Comparison of ENCODE assay signal across 21 mouse cellular contexts in genomic region chr19:58427348-58427747, GRCm38 (mm10). TPM values are rescaled to one million over a fixed set of nuclear protein-coding genes. Genes with fewer than 3 reads are reported as not detected.
DNase-seq lines count a peak whose midpoint lies in the region; ATAC-seq and TF ChIP-seq lines count a peak whose summit lies in the region.
"Had no signal": no experiment of that assay in that cellular context is flagged by ENCODE, and none has a peak within 500 bp of the region (broad histone marks: within the 10 kb centered on the region; RNA-seq: fewer than 3 reads in every experiment).

No protein-coding gene starts in this region.

- TF ChIP-seq POLR2A in kidney, adult 2 months (IDR thresholded peaks at IDR 0.05; ENCODE audit: low read depth, low read length), result no peak

- no peak for TF ChIP-seq CTCF in kidney, postnatal 0 days (IDR thresholded peaks at IDR 0.05; ENCODE audit: low read depth)
- TF ChIP-seq CTCF in kidney, adult 2 months (conservative IDR thresholded peaks at IDR 0.05; ENCODE audit: insufficient read depth, insufficient read length, low read depth, low read length), result no peak

- ATAC-seq in kidney, embryonic 14.5 days (ENCODE audit: low FRiP score, low TSS enrichment), result peak; percentile 87
- ATAC-seq in kidney, embryonic 15.5 days (replicated peaks; ENCODE audit: low FRiP score), result peak; percentile 75; the same call in 1 of the 2 replicates
- ATAC-seq in kidney, embryonic 16.5 days (ENCODE audit: low FRiP score, low TSS enrichment), result peak; percentile 63; the same call in 1 of the 2 replicates
- ATAC-seq in kidney, postnatal 0 days (replicated peaks; ENCODE audit: low FRiP score, low read depth), result no peak
- ATAC-seq: activated CD4-positive, CD25-positive, alpha-beta regulatory T cell, adult 4 months; CD4-positive, CD25-positive, alpha-beta regulatory T cell, adult 4 months; Patski had no signal

- 0 out of 2 replicates have a peak, but pooled peaks cover 3% of the 10 kb centered on the region for H3K9me3 ChIP-seq in kidney, embryonic 14.5 days (ENCODE audit: control insufficient read depth, low read length)
- H3K9me3 ChIP-seq in kidney, embryonic 15.5 days (replicated peaks), result no peaks in the 10 kb centered on the region
- H3K9me3 ChIP-seq in kidney, embryonic 16.5 days (ENCODE audit: low read length), result no peaks in the 10 kb centered on the region
- H3K9me3 ChIP-seq in kidney, postnatal 0 days (replicated peaks; ENCODE audit: low read length), result no peaks in the 10 kb centered on the region

- H3K27ac ChIP-seq in kidney, embryonic 14.5 days (ENCODE audit: low read depth, low read length), result no peak overlapping the region
- 0 out of 2 replicates have a peak overlapping the region, but pooled peaks have one; percentile 29 for H3K27ac ChIP-seq in kidney, embryonic 15.5 days
- no peak overlapping the region for H3K27ac ChIP-seq in kidney, embryonic 16.5 days (ENCODE audit: low read length)
- H3K27ac ChIP-seq in kidney, postnatal 0 days, result no peak overlapping the region
- H3K27ac ChIP-seq in kidney, adult 2 months (ENCODE audit: insufficient read depth, low read depth, low read length), result no peak overlapping the region

- no peaks in the 10 kb centered on the region for H3K27me3 ChIP-seq in kidney, embryonic 14.5 days (ENCODE audit: control insufficient read depth, insufficient read depth, low read length)
- H3K27me3 ChIP-seq in kidney, embryonic 15.5 days, result no peaks in the 10 kb centered on the region
- H3K27me3 ChIP-seq in kidney, embryonic 16.5 days (ENCODE audit: insufficient read depth, low read length), result no peaks in the 10 kb centered on the region
- no peaks in the 10 kb centered on the region for H3K27me3 ChIP-seq in kidney, postnatal 0 days (ENCODE audit: insufficient read depth, low read length)
- no peaks in the 10 kb centered on the region for H3K27me3 ChIP-seq in kidney, adult 2 months (replicated peaks; ENCODE audit: control insufficient read depth, insufficient read depth, low read length)
- H3K27me3 ChIP-seq: Patski had no signal

- H3K9ac ChIP-seq in kidney, embryonic 14.5 days (ENCODE audit: low read depth, low read length), result no peak overlapping the region
- no peak overlapping the region for H3K9ac ChIP-seq in kidney, embryonic 15.5 days
- no peak overlapping the region for H3K9ac ChIP-seq in kidney, embryonic 16.5 days (replicated peaks; ENCODE audit: low read length)
- no peak overlapping the region for H3K9ac ChIP-seq in kidney, postnatal 0 days (ENCODE audit: low read depth, low read length)

- 59% methylated on average over 2 of the region's 2 CpGs for WGBS in kidney, embryonic 14.5 days
- 47% methylated on average over 2 of the region's 2 CpGs for WGBS in kidney, embryonic 15.5 days
- WGBS in kidney, embryonic 16.5 days, result 30% methylated on average over 2 of the region's 2 CpGs
- WGBS in kidney, postnatal 0 days, result 54% methylated on average over 2 of the region's 2 CpGs
- WGBS in kidney, adult 2 months, result 68% methylated on average over 2 of the region's 2 CpGs

- DNase-seq in kidney, adult 18-20 months, result no peak
- no peak for DNase-seq in kidney, postnatal 10 days
- DNase-seq in kidney, adult 9 months, result no peak
- DNase-seq in kidney, postnatal 0 days (ENCODE audit: low spot score), result peak; percentile 64
- DNase-seq in kidney, adult 2 months, result no peak
- DNase-seq: adrenal gland, adult 2 months; adrenal gland, adult 8-10 months; adrenal gland, postnatal 10 days; adrenal gland, postnatal 14 days; adrenal gland, postnatal 25 days; adrenal gland, postnatal 36 days; B cell, adult 2 months; cerebellum, adult 11 months; cerebellum, adult 11-12 months had no signal

- no peaks in the 10 kb centered on the region for H3K4me1 ChIP-seq in kidney, embryonic 14.5 days (ENCODE audit: control insufficient read depth, insufficient read depth, low read length)
- H3K4me1 ChIP-seq in kidney, embryonic 15.5 days, result no peaks in the 10 kb centered on the region
- no peaks in the 10 kb centered on the region for H3K4me1 ChIP-seq in kidney, embryonic 16.5 days (ENCODE audit: insufficient read depth, low read length)
- H3K4me1 ChIP-seq in kidney, postnatal 0 days (replicated peaks; ENCODE audit: insufficient read depth, low read length), result no peaks in the 10 kb centered on the region
- no peaks in the 10 kb centered on the region for H3K4me1 ChIP-seq in kidney, adult 2 months (ENCODE audit: control insufficient read depth, insufficient read depth, low read length)

- no peak overlapping the region for H3K4me2 ChIP-seq in kidney, embryonic 14.5 days (replicated peaks; ENCODE audit: low read depth, low read length)
- no peak overlapping the region for H3K4me2 ChIP-seq in kidney, embryonic 15.5 days
- no peak overlapping the region for H3K4me2 ChIP-seq in kidney, embryonic 16.5 days (replicated peaks; ENCODE audit: low read depth, low read length)
- no peak overlapping the region for H3K4me2 ChIP-seq in kidney, postnatal 0 days (ENCODE audit: low read length)

- H3K36me3 ChIP-seq in kidney, embryonic 14.5 days (ENCODE audit: control insufficient read depth, insufficient read depth, low read length), result no peaks in the 10 kb centered on the region
- H3K36me3 ChIP-seq in kidney, embryonic 15.5 days, result peaks cover 8% of the 10 kb centered on the region; the same call in 1 of the 2 replicates
- H3K36me3 ChIP-seq in kidney, embryonic 16.5 days (ENCODE audit: insufficient read depth, low read length), result no peaks in the 10 kb centered on the region
- H3K36me3 ChIP-seq in kidney, postnatal 0 days (ENCODE audit: insufficient read depth, low read length), result no peaks in the 10 kb centered on the region
- H3K36me3 ChIP-seq in kidney, adult 2 months (ENCODE audit: control insufficient read depth, insufficient read depth, low read length), result no peaks in the 10 kb centered on the region
- H3K36me3 ChIP-seq: G1E had no signal

- H3K4me3 ChIP-seq in kidney, embryonic 14.5 days (ENCODE audit: low read length), result no peak overlapping the region
- H3K4me3 ChIP-seq in kidney, embryonic 15.5 days (replicated peaks), result no peak overlapping the region
- H3K4me3 ChIP-seq in kidney, embryonic 16.5 days (ENCODE audit: low read length), result no peak overlapping the region
- no peak overlapping the region for H3K4me3 ChIP-seq in kidney, postnatal 0 days (replicated peaks; ENCODE audit: low read depth, low read length)
- H3K4me3 ChIP-seq in kidney, adult 2 months (ENCODE audit: insufficient read depth, low read depth, low read length), result no peak overlapping the region

RNA-seq across cellular contexts. Expression of gene Gfra1, which starts 28.4 kb away (rescaled TPM):
- polyA plus RNA-seq in kidney, embryonic 14.5 days (2014; fragmentation: Nextera tagmentation; extraction: Ambion mirVana), result 38.1 and 70.1 TPM in 2 replicates
- polyA plus RNA-seq in kidney, embryonic 15.5 days (2015; fragmentation: Nextera tagmentation; extraction: Ambion mirVana), result 65.3 and 67.8 TPM in 2 replicates
- 66.9 and 75.0 TPM in 2 replicates for polyA plus RNA-seq in kidney, embryonic 16.5 days (2015; fragmentation: Nextera tagmentation; extraction: Ambion mirVana)
- 55.3 and 56.4 TPM in 2 replicates for polyA plus RNA-seq in kidney, postnatal 0 days (2015; fragmentation: Nextera tagmentation; extraction: Ambion mirVana)
- polyA plus RNA-seq in kidney, adult 2 months (2012; rRNA removed), result 6.8 and 8.4 TPM in 2 replicates
- polyA plus RNA-seq: G1E had no signal
